Mouse (Mus musculus) embryonic facial prominence, embryonic 15.5 days (tissue): Measurements from ENCODE around the gene Gm4559. TPM values are rescaled to one million over a fixed set of nuclear protein-coding genes. Genes with fewer than 3 reads are reported as not detected.
"Not testable (repeated sequence)": the region's sequence is repeated elsewhere in the genome, so short reads cannot be mapped to it uniquely, and the experiment has no call there.

ENCODE experiments used
- ATAC-seq: fragments of 200-750 bp; cut with Nextera tagmentation; 2 replicates; pipeline ENCODE4 v1.8.0; 2017; ENCODE audit warnings: low read depth, moderate TSS enrichment; ENCODE audit not compliant: insufficient number of reproducible peaks, low FRiP score, low TSS enrichment
- H3K27ac ChIP-seq: fragments of 300-500 bp; sonication (generic); replicated peaks from 2 replicates; pipeline ENCODE4 v1.5.1; 2015; ENCODE audit warnings: mild to moderate bottlenecking, inconsistent platforms
- H3K27me3 ChIP-seq: fragments of 300-500 bp; sonication (generic); 2 replicates; pipeline ENCODE4 v1.6.1; 2015; ENCODE audit warnings: inconsistent platforms
- H3K36me3 ChIP-seq: fragments of 300-500 bp; sonication (generic); 2 replicates; pipeline ENCODE4 v1.6.1; 2015; ENCODE audit warnings: mild to moderate bottlenecking, inconsistent platforms
- H3K4me1 ChIP-seq: fragments of 300-500 bp; sonication (generic); 2 replicates; pipeline ENCODE4 v1.6.1; 2015; ENCODE audit warnings: inconsistent platforms
- H3K4me2 ChIP-seq: fragments of 300-500 bp; sonication (generic); replicated peaks from 2 replicates; pipeline ENCODE4 v1.6.1; 2015; ENCODE audit warnings: mild to moderate bottlenecking, inconsistent platforms
- H3K4me3 ChIP-seq: fragments of 300-500 bp; sonication (generic); replicated peaks from 2 replicates; pipeline ENCODE4 v1.5.1; 2015; ENCODE audit warnings: mild to moderate bottlenecking, inconsistent platforms
- H3K9ac ChIP-seq: fragments of 300-500 bp; sonication (generic); 2 replicates; pipeline ENCODE4 v1.6.1; 2015; ENCODE audit warnings: inconsistent platforms
- H3K9me3 ChIP-seq: fragments of 300-500 bp; sonication (generic); replicated peaks from 2 replicates; pipeline ENCODE4 v1.6.1; 2016; ENCODE audit warnings: inconsistent platforms
- WGBS: fragments of 180-500 bp; shearing (Covaris S2); methylation state at CpG from one replicate; pipeline ENCODE4 v1.1.7; 2015; 5-methylcytosine and 5-hydroxymethylcytosine counted together
- polyA plus RNA-seq: library from polyadenylated mRNA; unstranded; fragments of >200 nt; fragmentation: Nextera tagmentation; extraction: Ambion mirVana; gene quantifications from 2 replicates; pipeline ENCODE4 v1.2.1, GENCODE M21; 2015

Gm4559 gene
- polyA plus RNA-seq, 1 experiment from 2014 or later, result 0.31 TPM

DNA sequence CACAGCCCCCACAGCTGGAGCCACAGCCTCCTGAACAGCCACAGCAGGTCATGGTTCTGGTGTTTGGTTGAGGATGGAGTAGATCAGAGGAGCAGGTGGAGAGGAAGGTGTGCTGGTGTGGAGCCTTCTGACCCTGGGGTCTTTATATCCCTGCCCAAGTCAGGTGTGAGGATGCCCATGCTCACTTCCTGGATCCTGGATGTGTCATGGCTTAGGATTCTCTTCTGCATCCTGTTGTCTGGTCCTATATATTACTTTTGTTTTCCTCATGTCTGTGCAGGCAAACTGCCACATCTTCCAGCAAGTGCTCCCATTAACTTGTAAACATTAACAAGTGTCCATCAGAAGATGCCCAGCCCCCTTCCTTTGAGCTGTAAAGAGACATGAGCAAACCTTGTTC is 22.9 kb upstream of the Gm4559 start, which contains the start of gene Krtap5-1:
Krtap5-1 (minus strand) TSS at position 101 of the 400 bp plus-strand sequence.
- H3K36me3 ChIP-seq, H3K9ac ChIP-seq, H3K27me3 ChIP-seq, H3K27ac ChIP-seq, ATAC-seq, H3K4me3 ChIP-seq, H3K9me3 ChIP-seq, H3K4me2 ChIP-seq, H3K4me1 ChIP-seq: not testable (repeated sequence)

DNA sequence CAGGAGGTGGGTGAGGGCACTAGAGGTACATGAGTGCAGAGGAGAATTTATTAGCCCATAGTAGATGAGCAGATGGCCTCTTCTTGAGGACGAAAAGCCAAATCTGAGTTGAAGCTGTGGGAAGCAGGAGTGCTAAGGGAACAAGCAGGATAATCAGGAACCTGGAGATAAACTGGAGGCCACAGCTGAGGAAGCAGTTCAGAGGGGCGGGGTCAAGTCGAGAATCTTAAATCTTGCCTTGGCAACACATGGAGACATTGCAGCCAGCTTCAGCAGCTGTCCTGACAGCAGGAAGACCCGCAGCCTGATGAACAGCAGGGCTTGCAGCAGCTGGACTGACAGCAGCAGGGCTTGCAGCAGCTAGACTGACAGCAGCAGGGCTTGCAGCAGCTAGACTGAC is 21.9 kb upstream of the Gm4559 start:
- 28% methylated on average over 4 of the region's 4 CpGs for WGBS
- not testable (repeated sequence) for H3K4me1 ChIP-seq, H3K36me3 ChIP-seq, H3K9me3 ChIP-seq, H3K4me3 ChIP-seq, H3K9ac ChIP-seq, H3K4me2 ChIP-seq, ATAC-seq, H3K27ac ChIP-seq, H3K27me3 ChIP-seq

DNA sequence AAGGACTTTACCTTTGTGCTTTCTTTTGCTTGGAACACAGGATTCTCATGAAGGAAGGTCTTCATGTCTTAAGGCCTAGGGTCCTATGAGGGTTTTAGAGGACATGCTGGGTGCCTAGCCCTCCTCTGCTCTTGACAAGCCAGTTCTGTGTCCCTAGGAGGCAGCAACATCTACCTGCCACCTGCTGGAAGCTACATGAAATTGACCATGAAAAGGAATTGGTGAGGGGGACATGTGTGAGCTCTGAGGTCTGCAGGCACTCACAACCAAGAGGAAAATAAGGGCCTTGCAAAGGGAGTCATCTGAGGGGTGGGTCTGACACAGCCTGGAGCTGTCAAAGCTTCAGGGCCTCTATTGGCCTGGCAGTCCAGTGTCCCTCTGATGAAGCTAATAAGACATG is 21.3 kb upstream of the Gm4559 start:
- Histone ChIP-seq H3K27ac (no peak overlapping the region), H3K4me2 (no peak overlapping the region), H3K27me3 (no peaks in the 10 kb centered on the region), H3K4me3 (no peak overlapping the region), H3K36me3 (no peaks in the 10 kb centered on the region), H3K9ac (no peak overlapping the region), H3K4me1 (no peaks in the 10 kb centered on the region), H3K9me3 (no peaks in the 10 kb centered on the region)
- no peak for ATAC-seq

- not testable (repeated sequence) for H3K36me3 ChIP-seq, H3K9me3 ChIP-seq, H3K27me3 ChIP-seq, H3K9ac ChIP-seq, H3K4me2 ChIP-seq, H3K4me1 ChIP-seq, H3K4me3 ChIP-seq, H3K27ac ChIP-seq, ATAC-seq
- WGBS, result 0% methylated on average over 2 of the region's 2 CpGs
Measured at GRCm38 (mm10) chr7:142293851-142294250, 19.7 kb upstream of the Gm4559 start.

DNA sequence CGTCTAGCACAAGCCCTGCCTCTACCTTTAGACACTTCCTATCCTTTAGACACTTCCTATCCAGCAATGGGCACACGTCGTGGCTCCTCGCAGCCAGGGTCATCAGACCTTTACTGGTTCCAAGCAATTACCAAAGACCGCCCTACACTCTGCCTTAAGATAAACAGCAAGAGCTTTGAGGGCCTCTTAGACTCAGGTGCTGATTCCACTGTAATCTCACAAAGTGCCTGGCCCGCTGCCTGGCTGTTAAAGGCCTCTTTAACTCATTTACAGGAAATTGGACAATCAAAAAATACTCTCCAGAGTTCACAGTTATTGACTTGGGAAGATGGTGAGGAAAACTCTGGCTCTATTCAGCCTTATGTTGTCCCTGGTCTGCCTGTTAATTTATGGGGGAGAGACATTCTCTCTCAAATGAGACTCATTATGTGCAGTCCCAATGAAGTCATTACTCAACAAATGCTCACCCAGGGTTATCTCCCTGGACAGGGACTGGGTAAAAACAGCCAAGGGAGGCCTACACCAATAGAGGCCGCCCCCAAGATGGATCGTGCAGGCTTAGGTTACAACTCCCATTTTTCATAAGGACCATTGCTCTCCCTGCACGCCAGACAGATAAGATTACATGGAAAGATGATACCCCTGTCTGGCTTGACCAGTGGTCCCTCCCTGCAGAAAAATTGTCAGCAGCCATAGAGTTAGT is 11.9 kb upstream of the Gm4559 start:
- not testable (repeated sequence) for H3K27me3 ChIP-seq, H3K4me2 ChIP-seq, H3K4me1 ChIP-seq, H3K9ac ChIP-seq, H3K36me3 ChIP-seq, ATAC-seq, H3K27ac ChIP-seq, H3K4me3 ChIP-seq, H3K9me3 ChIP-seq
- WGBS, result 70% methylated on average over 9 of the region's 9 CpGs

GRCm38 (mm10) chr7:142285130-142285835 is 11.1 kb upstream of the Gm4559 start:
- Histone ChIP-seq H3K9ac (no peak overlapping the region), H3K27ac (no peak overlapping the region), H3K4me1 (peaks cover 7% of the 10 kb centered on the region; the same call in 1 of the 2 replicates), H3K27me3 (peaks cover 8% of the 10 kb centered on the region), H3K4me2 (peak overlapping the region; percentile 60), H3K9me3 (no peaks in the 10 kb centered on the region), H3K36me3 (no peaks in the 10 kb centered on the region), H3K4me3 (peak overlapping the region; percentile 52)
- 0 out of 2 replicates have a peak, but pooled peaks have one; percentile 61 for ATAC-seq
- 20% methylated on average over 23 of the region's 23 CpGs for WGBS

GRCm38 (mm10) chr7:142284615-142285080 is 10.5 kb upstream of the Gm4559 start:
- peak overlapping the region; percentile 52 for H3K4me3 ChIP-seq
- peaks cover 7% of the 10 kb centered on the region; the same call in 1 of the 2 replicates for H3K4me1 ChIP-seq
- ATAC-seq, result peak; percentile 76; the same call in 1 of the 2 replicates
- H3K36me3 ChIP-seq, result no peaks in the 10 kb centered on the region
- no peaks in the 10 kb centered on the region for H3K9me3 ChIP-seq
- H3K9ac ChIP-seq, result peak overlapping the region; percentile 69
- peak overlapping the region; percentile 90 for H3K27ac ChIP-seq
- peaks cover 8% of the 10 kb centered on the region for H3K27me3 ChIP-seq
- WGBS, result under 1% methylated on average over 19 of the region's 19 CpGs
- H3K4me2 ChIP-seq, result peak overlapping the region; percentile 60

DNA sequence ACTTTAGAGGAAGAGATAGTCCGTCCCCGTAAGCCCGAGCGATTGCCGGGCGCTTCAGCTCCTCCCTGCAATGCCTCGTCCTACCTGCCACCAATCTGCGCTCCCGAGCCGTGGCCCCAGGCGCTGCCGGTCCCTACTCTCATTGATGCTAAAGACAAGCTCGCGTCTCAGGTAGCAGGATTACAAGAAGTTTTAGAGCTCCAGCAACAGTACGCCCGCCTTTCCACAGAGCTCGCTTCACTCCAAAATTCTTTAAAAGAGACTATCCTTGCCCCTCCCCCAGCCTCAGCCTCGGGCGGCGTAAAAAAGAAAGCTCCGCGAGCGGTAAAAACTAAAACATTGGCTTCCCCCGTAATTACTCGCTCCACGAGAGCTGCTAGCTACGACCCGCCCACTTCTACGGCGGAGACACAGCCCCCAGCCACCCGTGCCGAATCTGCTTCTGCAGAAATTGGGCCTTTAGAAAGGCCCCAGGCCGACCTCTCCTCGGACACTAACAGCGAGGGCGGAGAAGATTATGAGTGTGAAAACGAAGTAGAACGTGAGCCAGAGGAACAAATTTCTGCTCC is 9.9 kb upstream of the Gm4559 start:
- peak; percentile 86 for ATAC-seq
- Histone ChIP-seq H3K4me2 (peak overlapping the region; percentile 60), H3K4me3 (peak overlapping the region; percentile 52), H3K27ac (peak overlapping the region; percentile 90), H3K27me3 (peaks cover 8% of the 10 kb centered on the region), H3K4me1 (peaks cover 7% of the 10 kb centered on the region; the same call in 1 of the 2 replicates), H3K9me3 (no peaks in the 10 kb centered on the region), H3K36me3 (no peaks in the 10 kb centered on the region), H3K9ac (peak overlapping the region; percentile 69)
- WGBS, result 0% methylated on average over 38 of the region's 38 CpGs

GRCm38 (mm10) chr7:142282847-142283246 is 8.7 kb upstream of the Gm4559 start:
- not testable (repeated sequence) for H3K4me1 ChIP-seq, H3K9ac ChIP-seq, H3K9me3 ChIP-seq, H3K4me2 ChIP-seq, H3K27ac ChIP-seq, H3K4me3 ChIP-seq, H3K36me3 ChIP-seq, ATAC-seq, H3K27me3 ChIP-seq
- WGBS, result 33% methylated on average over 2 of the region's 2 CpGs

GRCm38 (mm10) chr7:142279291-142279690 is 5.1 kb upstream of the Gm4559 start:
- H3K4me1 ChIP-seq, H3K4me3 ChIP-seq, H3K9me3 ChIP-seq, H3K9ac ChIP-seq, H3K27me3 ChIP-seq, ATAC-seq, H3K36me3 ChIP-seq, H3K27ac ChIP-seq, H3K4me2 ChIP-seq: not testable (repeated sequence)
- 54% methylated on average over 1 of the region's 1 CpGs for WGBS

GRCm38 (mm10) chr7:142278183-142278582 is 4.0 kb upstream of the Gm4559 start:
- WGBS, result 0% methylated on average over 3 of the region's 3 CpGs
- H3K36me3 ChIP-seq, H3K4me1 ChIP-seq, H3K27ac ChIP-seq, H3K4me2 ChIP-seq, H3K9ac ChIP-seq, ATAC-seq, H3K4me3 ChIP-seq, H3K27me3 ChIP-seq, H3K9me3 ChIP-seq: not testable (repeated sequence)
